Mouse (Mus musculus): Measurements from ENCODE around the gene Cda.

- TF ChIP-seq CTCF (IDR thresholded peaks at IDR 0.05 in 2 of 3, conservative IDR thresholded peaks at IDR 0.05 in 1 of 3; ENCODE audit: control insufficient read depth in 1 of 3, insufficient read depth in 1 of 3, low read depth in 2 of 3, low read length in 3 of 3, poor library complexity in 1 of 3, severe bottlenecking in 1 of 3): no peak
- no peak for TF ChIP-seq RCOR1 (IDR thresholded peaks at IDR 0.05; ENCODE audit: low read depth, low read length)
- TF ChIP-seq RAD21 (IDR thresholded peaks at IDR 0.05; ENCODE audit: low read depth, low read length): no peak
- no peak for TF ChIP-seq EP300 (IDR thresholded peaks at IDR 0.05; ENCODE audit: low read depth in 1 of 2, low read length in 2 of 2)
- TF ChIP-seq E2F4 (IDR thresholded peaks at IDR 0.05; ENCODE audit: borderline replicate concordance, low read depth, low read length): no peak
- TF ChIP-seq ETS1 (IDR thresholded peaks at IDR 0.05; ENCODE audit: low read depth, low read length): no peak
- no peak for TF ChIP-seq ZC3H11A (IDR thresholded peaks at IDR 0.05; ENCODE audit: low read depth, low read length)
- no peak for TF ChIP-seq TAL1 (IDR thresholded peaks at IDR 0.05; ENCODE audit: low read length)
- TF ChIP-seq NRF1 (IDR thresholded peaks at IDR 0.05; ENCODE audit: insufficient read depth, low read depth, low read length, poor library complexity, severe bottlenecking): no peak
- no peak for TF ChIP-seq CHD2 (IDR thresholded peaks at IDR 0.05; ENCODE audit: low read length)
- no peak for TF ChIP-seq GATA1 (IDR thresholded peaks at IDR 0.05; ENCODE audit: low read depth, low read length)
- no peak for TF ChIP-seq SIN3A (IDR thresholded peaks at IDR 0.05; ENCODE audit: low read length)
- TF ChIP-seq MAFK (IDR thresholded peaks at IDR 0.05; ENCODE audit: borderline replicate concordance, low read depth, low read length): no peak
- TF ChIP-seq MEF2A (IDR thresholded peaks at IDR 0.05; ENCODE audit: extremely low read depth, insufficient replicate concordance, low read depth, low read length, poor library complexity, severe bottlenecking): no peak
These were observed 79.1 kb downstream of the Cda start for GRCm38 (mm10) chr4:138288691-138289090.

Data from MEL (cell line).